Mouse (Mus musculus): ENCODE data around the gene Uvrag. TPM values are rescaled to one million over a fixed set of nuclear protein-coding genes. Genes with fewer than 3 reads are reported as not detected.

Uvrag gene
- polyA plus RNA-seq, 2 experiments from 2014 or later, result 6.7 to 8.9 TPM

DNA sequence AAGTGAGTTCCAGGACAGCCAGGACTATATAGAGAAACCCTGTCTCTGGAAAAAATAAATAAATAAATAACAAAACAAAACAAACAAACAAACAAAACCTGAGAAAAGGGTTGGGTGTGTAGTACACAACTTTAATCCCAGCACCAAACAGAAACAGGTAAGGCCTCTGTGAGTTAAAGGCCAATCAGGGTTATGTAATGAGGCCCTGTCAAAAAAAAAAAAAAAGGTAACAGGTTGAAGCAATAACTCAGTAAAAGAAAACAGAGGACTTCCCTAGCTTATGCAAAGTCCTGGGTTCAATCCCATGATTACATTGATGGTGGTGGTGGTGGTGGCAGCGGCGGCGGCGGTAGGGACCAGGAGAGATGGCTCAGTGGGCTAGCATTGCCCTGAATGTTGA is 3.4 kb downstream of the Uvrag start:
- ATAC-seq, result no peak

DNA sequence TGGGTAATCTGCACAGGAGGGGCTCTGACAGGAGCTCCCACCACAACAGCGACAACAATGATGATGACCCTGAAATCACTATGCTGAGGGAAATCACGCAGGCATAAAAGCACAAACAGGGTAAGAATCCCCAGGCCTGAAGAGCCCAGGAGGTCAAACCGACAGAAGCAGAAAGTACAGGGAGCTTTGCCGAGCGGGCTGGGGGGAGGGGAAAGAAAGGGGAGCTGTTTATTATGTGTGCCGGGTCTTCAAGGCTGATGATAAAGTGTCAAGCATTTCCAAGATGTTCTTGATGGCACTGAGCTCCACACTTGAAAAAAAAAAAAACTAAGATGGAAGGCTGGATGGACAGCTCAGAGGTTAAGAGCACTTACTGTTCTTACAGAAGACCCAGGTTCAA is 4.2 kb downstream of the Uvrag start:
- no peak for ATAC-seq

DNA sequence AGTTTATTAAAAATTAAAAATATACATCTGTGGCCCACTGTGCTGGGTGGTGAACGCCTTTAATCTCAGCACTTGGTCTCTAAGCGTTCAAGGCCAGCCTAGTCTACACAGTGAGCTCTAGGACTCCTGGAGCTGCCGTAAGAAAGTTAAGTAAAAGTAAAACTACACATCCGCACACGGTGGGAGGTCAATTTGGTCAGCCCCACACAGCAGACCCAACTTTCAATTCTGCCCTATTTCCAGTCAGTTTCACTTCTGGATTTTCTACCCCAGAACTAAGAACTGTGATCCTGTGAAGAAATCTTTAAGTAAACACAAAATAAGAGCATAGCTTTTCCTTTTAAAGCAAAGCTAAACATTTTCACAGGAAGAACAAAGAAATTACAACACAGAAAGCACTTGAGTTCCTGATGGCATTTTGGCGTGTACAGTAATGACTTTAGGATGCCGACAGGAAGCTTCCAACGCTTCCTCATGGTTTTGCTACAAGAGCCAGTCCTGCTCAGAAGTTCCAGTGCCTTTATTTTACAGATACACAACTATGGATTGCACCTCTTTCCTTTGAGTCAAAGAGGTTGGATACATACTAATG is 7.0 kb downstream of the Uvrag start:
- no peak for ATAC-seq

DNA sequence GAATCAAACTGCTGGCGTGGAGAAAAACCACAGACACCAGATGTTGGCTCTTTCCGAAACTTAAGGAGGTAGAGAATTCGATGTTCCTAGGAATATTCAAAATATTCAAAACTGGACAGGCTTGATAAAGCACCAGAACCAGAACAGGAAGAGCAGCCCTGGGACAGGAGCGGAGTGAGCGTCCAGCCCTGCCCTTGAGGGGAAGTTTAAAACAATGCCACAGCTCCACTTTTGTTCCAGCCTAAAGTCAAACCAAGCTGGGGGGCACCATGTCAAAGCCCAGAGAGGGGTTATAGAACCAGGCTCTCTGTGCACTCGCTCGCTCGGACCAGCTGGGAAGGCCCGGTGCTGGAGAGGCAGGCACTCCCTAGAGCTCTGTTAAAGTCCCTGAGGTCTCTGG is 8.3 kb downstream of the Uvrag start:
- no peak for ATAC-seq

DNA sequence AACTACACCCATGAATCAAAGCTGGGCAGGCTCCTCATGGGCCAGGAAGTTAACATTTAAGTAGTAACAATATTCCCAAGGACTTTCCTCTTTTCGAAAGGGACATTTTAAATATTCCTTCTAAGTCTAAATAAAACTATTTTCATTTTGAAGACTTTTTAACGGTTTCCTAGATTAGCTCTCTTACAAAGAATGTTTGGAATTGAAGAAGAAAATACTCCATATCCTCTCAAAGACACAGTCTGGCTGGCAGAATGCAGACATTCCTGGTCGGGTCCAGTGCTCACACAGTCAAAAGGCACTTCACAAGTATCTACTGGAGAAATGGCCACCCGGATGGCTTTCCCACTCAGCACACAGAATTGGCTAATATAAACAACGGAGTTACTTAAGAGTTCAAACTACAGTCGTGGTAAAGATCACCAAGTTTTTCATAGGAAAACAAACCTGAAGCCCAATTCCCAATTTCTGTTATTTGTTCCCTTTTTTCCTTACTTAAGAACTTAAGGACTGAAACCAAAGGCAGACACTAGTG is 9.1 kb downstream of the Uvrag start:
- ATAC-seq, result no peak

DNA sequence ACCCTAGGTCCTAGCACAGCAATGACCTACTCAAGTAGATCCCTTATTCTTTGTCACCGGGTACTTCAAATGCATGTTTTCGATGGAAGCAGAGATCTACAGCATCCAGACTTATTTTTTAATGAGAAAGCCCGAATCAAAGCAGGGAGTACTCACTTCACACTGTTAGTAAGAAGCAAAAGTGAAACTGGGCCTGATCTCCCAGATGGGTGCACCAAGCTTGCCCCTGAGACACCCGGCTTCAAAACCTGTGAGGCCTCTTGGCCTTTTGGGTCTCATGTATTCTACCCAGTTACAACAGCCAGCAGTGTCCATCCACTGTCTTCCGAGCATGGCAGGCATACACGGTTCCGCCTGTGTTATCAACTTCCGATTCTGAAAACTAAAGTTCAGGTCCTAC is 12.0 kb downstream of the Uvrag start:
- peak; percentile 75 for ATAC-seq

DNA sequence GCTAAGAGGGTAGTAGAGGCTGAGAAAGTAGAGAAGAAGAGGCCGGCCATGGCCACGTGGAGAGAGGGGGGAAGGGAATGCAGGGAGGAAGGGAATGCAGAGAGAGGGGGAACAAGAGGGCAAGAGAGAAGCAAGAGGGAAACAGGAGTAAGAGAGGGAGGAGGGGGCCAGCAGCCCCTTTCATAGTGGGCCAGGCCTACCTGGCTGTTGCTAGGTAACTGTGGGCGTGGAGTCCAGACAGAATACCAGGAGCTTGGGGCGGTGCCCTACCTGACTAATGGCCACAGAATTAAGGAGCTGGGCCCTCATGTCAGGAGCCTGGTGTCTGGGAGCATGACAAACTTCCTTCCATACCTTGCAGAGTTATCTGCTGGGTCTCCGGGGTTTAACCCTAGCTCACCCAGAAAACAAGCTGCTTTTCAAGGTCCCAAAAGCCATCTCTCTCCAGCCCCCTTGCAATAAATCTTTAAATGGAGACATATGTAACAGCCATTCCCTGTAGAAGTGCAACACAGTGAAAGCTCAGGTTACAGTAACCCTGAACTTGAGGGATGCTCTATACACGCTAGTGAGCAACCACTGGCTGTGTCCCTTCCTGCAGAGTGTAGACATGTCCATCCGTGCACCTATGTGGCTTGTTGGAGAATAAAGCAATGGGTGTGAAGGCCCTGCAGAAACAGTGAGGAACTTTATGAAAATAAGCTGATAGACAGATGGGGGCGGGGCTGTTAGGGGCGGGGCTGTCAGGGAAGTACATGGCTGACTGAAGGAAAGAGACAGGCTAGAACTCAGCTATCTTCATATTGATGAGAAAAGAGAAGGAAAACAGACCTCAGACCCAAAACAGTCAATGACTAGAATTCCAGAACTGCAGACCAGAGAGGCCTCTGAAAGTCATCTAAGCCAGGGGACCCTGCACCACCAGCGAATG is 12.7 kb downstream of the Uvrag start:
- ATAC-seq, result peak; percentile 32

DNA sequence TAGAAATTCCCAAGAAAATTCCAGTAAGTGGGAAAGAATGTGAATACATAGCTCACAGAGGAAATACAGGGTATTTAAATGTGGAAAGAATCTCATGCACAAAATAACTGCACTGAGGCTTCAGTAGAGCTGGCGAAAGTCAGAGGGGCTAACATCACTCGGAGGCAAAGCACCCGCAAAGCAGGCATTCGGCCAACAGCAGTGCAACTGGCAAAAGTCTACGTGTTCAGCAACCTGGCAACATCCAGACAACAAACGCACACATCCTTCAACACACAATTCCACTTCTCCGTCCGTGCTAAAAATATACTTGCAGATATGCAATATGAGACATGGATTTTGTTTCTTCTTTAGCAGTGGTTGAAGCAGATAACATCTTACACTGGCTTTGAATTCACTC is 14.9 kb downstream of the Uvrag start:
- no peak for ATAC-seq

DNA sequence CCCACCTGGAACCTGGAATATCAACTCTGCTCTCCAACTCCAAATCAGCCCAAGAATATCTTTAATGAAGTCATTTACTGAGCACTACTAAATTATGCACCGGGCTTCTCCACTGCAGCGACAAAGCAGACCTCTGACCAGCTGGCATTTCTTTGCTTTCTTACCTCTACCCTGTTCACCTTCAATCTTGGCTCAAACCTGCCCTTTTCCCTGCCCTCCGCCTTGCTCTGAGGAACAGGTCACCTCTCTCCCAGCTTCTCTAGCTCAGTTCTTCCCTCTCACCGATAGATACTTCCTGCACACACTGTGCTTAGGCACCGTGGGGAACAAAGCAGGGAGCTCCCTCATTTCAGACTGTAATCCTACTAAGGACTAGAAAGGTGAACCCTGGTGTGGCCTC is 18.3 kb downstream of the Uvrag start:
- no peak for ATAC-seq

DNA sequence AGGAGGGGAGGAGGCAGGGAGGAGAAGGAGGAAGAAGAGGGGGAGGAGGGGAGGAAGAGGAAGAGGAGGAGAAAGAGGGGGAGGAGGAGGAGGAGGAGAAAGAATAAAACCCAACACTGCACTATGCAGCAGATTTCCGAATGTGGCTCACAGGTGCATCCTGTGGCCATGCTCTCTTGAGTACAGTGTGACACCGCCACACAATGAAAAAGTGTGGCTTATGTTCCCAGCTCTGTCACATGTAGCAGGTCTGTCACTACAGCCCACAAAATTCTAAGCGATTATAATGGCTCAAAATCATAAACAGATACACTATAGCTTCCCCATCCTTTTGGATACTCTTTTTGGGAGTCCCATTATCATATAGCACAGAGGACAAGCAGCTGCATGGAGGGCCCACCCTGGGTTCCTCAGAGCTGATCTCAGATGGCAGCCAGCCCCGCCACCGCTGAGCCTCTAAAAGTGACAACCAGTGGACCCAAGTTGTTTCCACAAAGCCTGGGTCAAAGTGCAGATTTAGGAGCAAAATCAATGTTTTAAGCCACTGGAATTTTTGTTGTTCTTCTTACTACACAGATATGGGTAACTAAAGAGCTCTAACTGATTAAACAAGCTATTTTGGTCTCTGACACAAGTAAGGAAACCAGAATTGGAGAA is 19.9 kb downstream of the Uvrag start:
- no peak for ATAC-seq

DNA sequence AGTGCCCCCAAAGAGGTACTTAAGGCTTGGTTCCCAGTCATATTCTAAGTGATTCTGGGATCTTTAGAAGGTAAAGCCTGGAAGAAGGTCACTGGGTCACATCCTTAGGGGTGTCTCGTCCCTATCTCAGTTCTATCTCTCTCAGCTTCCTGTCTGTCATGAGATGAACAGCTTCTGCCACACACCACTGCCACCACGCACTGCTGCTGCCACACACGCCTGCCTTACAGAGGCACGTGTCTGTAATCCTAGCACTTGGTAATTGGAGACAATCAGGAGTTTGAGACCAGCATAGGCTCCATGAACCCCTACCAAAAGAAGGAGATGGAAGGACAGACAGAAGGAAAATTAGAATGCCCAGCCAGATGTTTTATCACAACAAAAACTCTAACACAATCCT is 20.9 kb downstream of the Uvrag start:
- ATAC-seq, result no peak

DNA sequence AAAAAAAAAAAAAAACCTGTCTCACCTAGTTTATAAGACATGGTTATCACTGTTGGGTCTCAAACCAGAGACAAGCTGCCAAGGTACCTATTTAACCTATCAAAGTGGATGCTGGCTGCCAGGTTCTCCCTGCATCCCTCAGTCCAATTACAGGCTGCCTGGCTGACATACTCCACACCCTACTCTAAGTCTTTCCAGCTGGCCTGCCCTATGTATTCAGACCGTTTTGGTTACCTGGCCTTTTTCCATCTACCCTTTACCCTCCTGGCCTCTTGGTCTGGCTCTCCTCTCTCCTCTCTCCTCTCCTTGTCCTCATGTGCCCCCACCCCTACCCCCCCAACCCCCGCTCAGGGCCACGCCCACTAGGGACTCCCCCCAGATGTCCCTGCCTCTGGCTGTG is 24.2 kb downstream of the Uvrag start:
- ATAC-seq, result no peak

DNA sequence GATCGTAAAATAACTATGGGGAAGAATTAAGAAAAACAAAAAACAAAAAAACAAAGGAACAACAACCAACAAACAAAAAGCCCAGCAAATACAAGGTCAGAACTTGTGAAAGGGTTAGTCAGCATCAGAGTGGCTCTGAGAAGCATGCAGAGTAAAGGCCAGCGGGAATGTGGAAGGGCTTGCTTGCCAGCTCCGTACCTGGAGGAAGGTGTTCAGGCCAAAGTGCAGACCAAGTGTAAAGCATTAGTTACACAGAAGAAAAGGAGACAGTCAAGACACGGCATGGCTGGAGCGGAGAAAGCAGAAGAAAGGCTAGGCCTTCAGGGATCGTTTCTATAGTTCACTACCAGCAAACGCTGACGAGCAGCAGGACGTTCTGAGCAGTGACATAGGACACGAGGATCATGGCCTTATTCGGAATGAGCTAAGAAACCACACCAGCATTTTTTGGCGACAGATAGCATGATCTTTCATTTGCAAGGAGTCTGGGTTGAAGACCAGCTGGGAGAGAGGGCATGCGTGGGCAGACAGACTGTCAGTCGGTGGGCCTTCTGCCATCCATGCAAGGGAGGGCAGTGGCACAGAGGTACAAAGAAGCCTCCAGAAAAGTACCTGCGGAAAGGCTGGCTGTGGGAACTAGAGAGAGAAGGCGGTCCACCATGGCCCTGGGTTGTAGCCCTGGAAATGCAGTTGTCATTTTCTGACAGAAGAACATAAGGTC is 26.8 kb downstream of the Uvrag start:
- ATAC-seq, result no peak

DNA sequence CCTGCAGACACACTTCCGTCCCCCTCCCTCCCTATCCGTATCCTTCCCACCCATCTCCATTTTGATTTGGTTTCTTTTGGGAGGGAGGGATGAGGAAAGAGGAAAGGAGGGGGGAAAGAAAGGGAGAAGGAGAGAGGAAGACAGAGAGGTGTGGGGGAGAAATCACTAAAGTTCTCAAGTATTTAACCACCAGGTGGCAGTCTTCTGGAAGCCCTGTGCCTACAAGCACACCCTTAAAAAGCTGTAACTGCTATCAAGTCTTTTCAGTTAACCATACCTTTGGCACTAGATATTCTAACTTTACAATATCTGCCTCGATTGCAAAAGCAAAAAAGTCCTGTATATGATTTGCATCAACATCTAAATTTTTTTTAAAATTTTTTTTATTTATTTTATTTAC is 33.4 kb downstream of the Uvrag start:
- peak; percentile 59 for ATAC-seq

DNA sequence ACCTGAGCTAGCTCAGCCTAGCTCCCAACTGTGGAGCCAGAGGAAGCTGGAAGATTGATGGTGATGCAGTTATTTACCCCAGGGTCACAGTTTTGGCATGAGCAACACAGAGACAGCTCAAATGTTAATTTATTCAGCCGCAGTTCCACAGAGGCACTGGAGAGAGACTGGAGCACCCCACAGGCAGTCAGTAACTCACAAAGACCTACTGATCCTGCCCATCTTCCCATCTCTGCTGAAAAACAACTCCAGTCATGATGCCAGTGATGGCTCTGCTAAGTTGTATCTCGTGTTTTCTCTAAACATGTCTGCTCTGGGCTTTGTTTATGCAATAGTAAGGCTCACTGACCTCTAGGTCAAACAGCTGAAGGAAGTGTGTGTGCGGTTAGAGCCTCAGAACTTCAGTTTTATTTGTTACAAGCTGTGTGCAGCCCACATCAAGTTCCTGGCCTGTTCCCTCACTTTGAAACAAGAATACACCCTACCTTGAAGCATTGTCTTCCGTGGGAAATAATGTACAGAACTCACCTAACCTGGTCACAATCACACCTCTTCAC is 34.1 kb downstream of the Uvrag start:
- no peak for ATAC-seq

DNA sequence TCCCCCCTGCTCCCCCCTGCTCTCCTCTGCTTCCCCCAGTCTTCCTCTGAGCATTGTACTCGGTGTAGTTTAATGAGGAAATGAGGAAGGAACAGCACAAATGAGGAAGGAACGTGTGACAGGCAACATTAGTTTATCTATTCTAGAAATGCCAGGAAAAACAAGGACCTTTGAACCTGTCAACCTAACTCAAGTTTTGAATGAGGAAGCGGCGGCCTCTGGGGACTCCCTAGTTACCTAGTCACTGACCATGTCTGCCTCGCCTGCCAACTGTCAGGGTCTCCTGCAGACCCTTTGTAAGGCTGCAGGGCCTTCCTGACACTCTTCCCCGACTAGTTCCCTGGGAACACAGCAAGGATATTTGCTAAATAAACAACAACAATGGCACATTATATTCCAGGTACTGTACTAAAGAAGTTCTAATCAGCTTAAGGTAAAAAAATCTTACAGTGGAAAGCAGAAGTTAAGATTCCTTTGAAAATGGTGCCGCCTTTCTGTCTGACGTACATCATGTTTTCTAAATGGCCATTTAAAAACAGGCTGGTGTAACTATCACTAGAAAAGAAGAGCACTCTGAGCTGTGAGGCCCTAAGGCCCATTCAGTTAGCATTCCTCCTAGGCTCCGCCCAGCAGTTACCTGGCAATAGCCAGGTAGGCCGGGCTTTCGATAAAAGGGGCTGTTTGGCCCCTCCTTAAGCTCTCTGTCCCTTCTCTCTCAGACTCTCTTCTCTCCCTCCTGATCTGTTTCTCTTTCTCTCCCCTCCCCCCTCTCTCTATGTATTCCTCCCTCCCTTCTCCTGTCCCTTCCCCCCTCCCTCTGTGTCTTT is 39.0 kb downstream of the Uvrag start:
- no peak for ATAC-seq

DNA sequence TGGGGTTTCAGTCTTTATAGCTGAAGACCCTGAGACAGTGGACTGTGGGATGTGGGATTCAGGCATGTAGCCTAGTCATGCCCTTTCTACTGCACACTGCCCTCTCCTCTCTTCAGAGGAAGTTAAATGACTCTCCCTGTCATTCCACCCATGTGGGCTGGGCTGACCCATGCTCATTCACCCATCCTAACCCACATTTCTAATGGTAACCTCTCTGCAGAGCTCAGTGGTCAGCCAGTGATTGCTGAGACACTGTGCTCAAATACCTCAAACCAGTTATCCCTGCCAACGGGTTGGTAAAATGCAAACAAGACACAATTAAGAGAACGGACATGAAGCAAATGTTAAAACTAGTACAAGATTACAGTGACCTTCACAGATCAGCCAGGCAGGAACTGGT is 39.9 kb downstream of the Uvrag start:
- ATAC-seq, result no peak

DNA sequence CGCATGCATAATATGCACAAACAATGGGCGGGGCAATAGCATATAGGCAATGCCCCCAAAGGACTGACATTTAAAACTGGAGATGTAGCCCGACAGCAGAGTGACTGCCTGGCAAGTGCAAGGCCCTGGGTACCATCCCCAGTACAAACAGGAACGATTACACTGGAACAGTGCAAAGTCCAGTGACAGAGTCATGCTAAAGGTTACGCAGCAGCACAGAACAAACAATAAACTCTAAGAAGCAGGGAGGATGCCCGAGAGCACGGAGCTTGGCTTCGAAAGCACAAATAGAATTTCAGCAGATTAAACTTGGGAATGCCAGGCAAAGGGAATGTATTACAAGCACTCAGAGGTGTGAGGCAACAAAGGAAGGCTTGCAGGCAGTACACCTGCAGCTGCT is 40.4 kb downstream of the Uvrag start:
- ATAC-seq, result no peak

DNA sequence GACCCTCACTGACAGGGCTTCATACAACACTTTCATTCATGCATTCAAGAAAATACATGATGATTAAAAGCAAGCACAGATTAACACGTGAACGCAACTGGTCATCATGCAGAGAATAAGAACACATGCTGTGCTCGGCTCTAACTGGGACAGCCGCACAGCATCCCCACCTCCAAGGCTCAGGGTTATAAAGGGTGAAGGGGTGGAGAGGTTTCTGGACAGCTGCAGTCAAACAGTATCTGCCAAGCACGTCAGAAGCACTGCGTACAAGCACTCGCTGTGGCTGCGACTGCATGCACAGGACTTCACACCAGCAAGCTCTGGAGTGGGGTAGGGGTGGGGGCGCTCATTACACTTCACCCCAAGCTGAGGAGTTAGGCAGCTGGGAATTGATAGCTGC is 40.9 kb downstream of the Uvrag start:
- no peak for ATAC-seq

DNA sequence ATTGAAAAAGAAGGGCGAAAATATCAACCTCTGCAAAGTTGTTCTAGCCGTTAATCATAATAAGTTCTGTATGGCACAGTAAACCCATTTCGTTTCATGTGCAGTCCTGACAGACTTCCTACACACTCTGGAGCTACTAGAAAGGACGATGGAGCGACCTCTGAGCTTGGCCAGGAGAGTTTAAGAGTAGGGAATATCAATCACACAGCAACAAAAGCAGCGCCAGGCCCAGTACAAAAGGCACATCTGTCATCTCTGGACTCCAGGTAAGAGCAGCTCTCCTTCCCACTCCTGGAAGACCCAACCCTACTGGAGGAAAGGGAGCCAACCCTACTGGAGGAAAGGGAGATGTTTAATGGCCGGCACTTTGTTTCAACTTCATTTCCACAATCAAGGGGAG is 43.2 kb downstream of the Uvrag start:
- no peak for ATAC-seq

DNA sequence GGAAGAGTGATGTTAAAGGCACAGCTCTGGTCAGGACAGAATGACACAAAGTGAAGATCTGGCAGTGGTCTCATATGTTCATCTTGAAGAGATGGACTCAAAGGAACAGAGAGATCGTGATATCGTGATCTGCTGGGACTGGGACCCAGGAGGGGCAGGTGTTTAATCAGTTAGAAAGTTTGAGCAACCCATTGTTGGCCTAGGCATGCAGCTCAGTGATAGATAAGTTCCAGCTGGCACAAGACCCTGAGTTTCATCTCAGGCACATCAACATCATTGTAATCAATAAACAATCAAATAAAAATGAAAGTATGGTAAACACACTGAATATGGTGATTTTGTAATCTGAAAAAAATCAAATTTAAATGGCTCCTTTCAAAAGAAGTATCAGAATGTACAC is 43.8 kb downstream of the Uvrag start:
- ATAC-seq, result no peak

DNA sequence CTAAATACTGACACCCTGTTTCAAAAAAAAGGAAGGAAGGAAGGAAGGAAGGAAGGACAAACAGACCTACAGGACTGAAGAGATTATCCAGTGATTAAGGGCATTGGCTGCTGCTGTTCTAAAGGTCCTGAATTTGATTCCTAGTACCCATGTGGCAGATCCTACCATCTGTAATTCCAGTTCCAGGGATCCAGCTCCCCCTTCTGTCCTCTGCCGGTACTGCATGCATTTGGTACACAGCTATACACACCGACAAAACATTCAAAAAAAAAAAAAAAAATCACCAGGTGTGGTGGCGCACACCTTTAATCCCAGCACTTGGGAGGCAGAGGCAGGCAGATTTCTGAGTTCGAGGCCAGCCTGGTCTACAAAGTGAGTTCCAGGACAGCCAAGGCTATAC is 45.8 kb downstream of the Uvrag start:
- ATAC-seq, result peak; percentile 46
